Mouse (Mus musculus): ENCODE results near the gene Tmem212. TPM values are rescaled to one million over a fixed set of nuclear protein-coding genes. Genes with fewer than 3 reads are reported as not detected.
"Not testable (repeated sequence)": the region's sequence is repeated elsewhere in the genome, so short reads cannot be mapped to it uniquely, and the experiment has no call there.

Tmem212 gene
- total RNA-seq (2015) (not detected in 2 replicates), total RNA-seq (2017) (not detected in 2 replicates)

DNA sequence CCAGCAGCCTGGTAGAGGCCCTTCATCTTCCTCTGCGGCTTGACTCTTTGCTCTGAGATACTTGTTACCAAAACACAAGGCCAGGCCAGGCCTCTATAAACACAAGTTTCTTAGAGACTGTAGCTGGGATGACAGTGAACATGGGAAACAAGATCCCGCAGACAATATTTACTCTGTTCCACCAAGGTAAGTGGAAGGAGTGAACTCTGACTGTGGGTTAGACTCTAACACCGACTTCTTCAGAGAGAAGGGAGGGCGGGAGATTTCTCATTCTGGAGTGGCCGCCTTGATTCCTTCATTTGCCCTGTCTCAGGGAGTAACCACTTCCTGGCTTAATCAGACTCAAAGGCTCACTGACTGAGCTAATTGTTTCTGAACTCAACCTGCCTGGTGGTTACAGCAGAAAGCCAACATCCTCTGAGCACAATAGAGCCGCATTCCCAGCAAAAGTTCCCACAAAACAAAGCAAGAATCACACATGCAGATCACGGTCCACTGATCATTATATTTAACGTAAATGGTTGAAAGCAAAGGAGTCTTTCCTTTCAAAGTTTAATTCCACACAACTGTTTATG, at the start of gene Tmem212:
Tmem212 (minus strand) TSS at position 51 of the 575 bp plus-strand sequence.
- no peak for ATAC-seq (ENCODE audit: poor library complexity, severe bottlenecking)

DNA sequence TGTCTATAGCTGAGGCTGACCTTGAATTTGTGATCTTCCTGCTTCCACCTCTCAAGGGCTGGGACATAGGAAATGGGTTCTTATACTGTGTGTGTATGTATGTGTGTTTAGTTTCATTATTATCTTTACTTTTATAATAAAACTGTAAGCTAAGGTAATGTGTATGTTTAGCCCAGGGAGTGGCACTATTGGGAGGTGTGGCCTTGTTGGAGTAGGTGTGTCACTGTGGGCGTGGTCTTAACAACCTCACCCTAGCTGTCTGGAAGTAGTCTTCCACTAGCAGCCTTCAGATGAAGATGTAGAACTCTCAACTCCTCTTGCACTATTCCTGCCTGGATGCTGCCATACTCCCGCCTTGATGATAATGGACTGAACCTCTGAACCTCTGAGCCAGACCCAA, 49.2 kb upstream of the Tmem212 start:
- ATAC-seq (ENCODE audit: poor library complexity, severe bottlenecking), result not testable (repeated sequence)

- ATAC-seq (ENCODE audit: poor library complexity, severe bottlenecking), result no peak
These were observed 46.8 kb upstream of the Tmem212 start for GRCm38 (mm10) chr3:27942991-27943390.

DNA sequence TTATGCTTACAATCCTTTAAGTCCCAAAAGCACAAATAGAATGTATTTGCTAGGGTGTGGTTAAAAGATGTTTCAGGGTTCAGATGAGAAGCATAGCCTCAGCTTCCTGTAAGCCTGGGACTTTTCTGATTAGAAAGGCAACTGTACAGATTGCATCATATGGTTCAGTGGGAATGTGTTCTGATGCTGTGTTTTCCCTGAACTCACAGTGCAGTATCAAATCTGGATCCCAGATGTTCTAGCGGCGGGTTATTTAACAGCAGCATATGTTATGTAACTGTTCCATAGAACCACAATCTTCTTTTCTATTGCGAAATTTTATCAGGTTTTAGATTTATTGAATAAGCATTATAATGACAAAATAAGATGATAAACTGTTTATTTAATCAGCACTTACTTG, 45.5 kb upstream of the Tmem212 start:
- ATAC-seq (ENCODE audit: poor library complexity, severe bottlenecking), result no peak

- ATAC-seq (ENCODE audit: poor library complexity, severe bottlenecking), result peak; percentile 78
These were observed 42.5 kb upstream of the Tmem212 start, which contains the start of gene Pld1 for GRCm38 (mm10) chr3:27938381-27939323. Pld1 (plus strand) TSS chr3:27938695.

GRCm38 (mm10) chr3:27937144-27938110, 41.3 kb upstream of the Tmem212 start:
- peak; percentile 50 for ATAC-seq (ENCODE audit: poor library complexity, severe bottlenecking)

DNA sequence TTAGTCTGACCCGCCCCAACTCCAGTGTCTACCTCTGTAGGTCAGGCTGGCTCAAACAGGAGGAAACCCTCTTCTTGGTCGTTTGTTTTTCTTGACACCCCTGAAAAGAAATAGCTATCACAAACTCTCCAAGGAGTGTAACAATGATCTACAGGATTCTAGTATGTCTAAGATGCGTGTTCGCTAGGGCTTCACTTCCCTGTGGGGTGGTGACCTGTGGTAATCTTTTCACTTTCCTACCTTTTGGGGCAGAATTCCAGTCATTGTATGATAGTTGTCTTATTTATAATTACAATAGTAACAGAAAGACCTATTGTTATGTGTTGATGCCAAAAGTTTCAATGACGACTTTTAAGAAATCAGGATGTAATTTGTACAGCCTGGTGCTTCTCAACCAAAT, 40.6 kb upstream of the Tmem212 start:
- ATAC-seq (ENCODE audit: poor library complexity, severe bottlenecking), result no peak

- no peak for ATAC-seq (ENCODE audit: poor library complexity, severe bottlenecking)
These were observed 39.5 kb upstream of the Tmem212 start for GRCm38 (mm10) chr3:27935644-27936043.

- no peak for ATAC-seq (ENCODE audit: poor library complexity, severe bottlenecking)
These were observed 36.2 kb upstream of the Tmem212 start for GRCm38 (mm10) chr3:27932391-27932790.

GRCm38 (mm10) chr3:27929219-27929618, 33.1 kb upstream of the Tmem212 start:
- no peak for ATAC-seq (ENCODE audit: poor library complexity, severe bottlenecking)

GRCm38 (mm10) chr3:27924037-27924436, 27.9 kb upstream of the Tmem212 start:
- ATAC-seq (ENCODE audit: poor library complexity, severe bottlenecking), result no peak

DNA sequence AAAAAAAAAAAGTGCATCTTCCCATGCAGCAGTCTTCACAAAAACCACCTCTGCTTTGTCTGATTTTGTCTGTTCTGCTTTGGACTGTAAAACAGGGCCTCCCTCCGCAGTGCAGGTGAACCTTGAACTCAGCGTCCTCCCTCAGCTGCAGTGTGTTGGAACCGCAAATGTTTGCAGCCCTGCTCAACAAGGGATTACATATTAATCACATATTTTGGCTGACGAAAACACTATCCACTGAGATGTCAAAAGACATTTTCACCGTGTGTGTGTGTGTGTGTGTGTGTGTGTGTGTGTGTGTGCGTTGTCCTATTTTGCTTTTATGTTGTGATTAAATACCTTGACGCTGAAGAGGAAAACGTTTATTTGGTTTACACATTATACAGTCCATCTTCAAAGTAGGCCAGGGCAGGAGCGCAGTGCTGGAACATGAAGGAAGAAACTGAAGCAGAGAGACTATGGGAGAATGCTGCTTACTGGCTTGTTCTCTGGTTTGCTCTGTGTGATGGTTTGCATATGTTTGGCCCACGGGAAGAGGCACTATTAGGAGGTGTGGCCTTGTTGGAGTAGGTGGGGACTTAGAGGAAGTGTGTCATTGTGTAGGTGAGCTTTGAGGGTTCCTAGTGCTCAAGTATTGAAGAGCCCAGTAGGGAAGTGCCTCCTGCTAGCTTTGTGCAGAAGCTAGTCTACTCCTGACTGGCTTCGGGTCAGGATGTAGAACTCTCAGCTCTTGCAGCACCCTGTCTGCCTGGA, 25.3 kb upstream of the Tmem212 start:
- ATAC-seq (ENCODE audit: poor library complexity, severe bottlenecking), result no peak

GRCm38 (mm10) chr3:27918656-27919436, 22.7 kb upstream of the Tmem212 start:
- no peak for ATAC-seq (ENCODE audit: poor library complexity, severe bottlenecking)

- ATAC-seq (ENCODE audit: poor library complexity, severe bottlenecking), result no peak
These were observed 12.8 kb upstream of the Tmem212 start for GRCm38 (mm10) chr3:27909016-27909415.

- no peak for ATAC-seq (ENCODE audit: poor library complexity, severe bottlenecking)
These were observed 12.1 kb upstream of the Tmem212 start for GRCm38 (mm10) chr3:27908316-27908715.

- ATAC-seq (ENCODE audit: poor library complexity, severe bottlenecking), result no peak
These were observed 11.1 kb upstream of the Tmem212 start for GRCm38 (mm10) chr3:27907301-27907700.

DNA sequence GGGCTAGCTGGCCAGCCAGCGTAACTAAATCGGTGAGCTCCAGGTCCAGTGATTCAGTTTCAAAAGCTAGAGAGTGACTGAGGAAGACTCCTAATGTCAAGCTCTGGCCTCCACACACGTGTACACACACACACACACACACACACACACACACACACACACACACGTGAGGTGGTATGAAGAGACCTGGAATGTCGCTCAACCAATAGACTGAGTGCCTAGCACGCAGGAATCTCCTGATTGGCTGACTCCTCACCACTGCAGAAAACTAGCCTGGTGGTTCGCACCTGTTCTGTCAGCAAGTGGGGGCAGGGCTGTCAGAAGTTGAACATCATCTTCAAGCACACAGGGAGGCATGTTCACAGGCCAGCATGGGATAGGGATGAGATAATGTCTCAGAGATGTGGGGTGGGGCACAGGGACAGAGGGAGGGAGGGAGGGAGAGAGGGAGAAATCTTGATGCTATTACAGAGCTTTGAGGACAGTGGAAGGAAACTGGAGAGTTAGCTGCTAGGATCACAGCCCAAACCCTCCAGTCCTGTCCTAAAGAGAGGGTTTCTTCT, 10.6 kb upstream of the Tmem212 start:
- ATAC-seq (ENCODE audit: poor library complexity, severe bottlenecking), result no peak

DNA sequence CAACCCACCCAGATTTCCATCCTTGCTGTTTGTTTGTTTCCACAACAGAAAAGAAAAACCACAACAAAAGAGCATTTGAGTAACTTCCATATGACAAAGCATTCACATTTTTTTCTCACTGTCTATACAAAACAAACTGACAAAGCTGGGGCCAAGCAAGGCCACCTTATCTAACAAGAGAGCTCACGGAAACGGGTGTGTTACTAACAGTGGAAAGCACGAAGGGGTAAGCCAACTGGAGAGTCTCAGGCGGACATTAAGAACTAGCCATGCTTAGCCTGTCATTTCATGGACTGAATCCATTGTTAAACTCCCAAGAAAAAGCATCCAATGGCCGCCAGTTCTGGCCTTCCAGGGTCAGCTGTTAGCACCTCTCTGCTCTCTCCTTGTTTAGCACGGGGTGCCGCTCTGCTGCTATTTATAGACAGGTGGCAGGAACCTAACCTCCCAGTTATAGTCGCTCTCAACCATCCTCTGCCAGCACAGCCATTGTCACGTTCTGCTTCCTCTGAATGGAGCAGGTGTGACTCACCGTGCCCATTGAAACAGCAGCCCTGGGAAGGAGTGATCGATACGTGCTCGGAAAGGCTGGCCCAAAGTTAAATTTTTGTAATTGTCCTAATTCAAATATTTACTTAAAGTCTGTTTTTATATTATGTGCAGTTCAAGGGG, 8.6 kb upstream of the Tmem212 start:
- ATAC-seq (ENCODE audit: poor library complexity, severe bottlenecking), result no peak
